Mouse (Mus musculus) embryonic facial prominence, embryonic 14.5 days (tissue): ENCODE results near the gene Tmem86a. TPM values are rescaled to one million over a fixed set of nuclear protein-coding genes. Genes with fewer than 3 reads are reported as not detected.

ENCODE experiments used
- ATAC-seq: fragments of 200-750 bp; cut with Nextera tagmentation; 2 replicates; pipeline ENCODE4 v1.8.0; 2017; ENCODE audit warnings: low read depth, moderate number of reproducible peaks, moderate TSS enrichment
- DNase-seq: peaks from one replicate; pipeline ENCODE4 v3.0.0-alpha.2; 2015; ENCODE audit warnings: low spot score
- H3K27ac ChIP-seq: fragments of 300-500 bp; sonication (generic); replicated peaks from 2 replicates; pipeline ENCODE4 v1.5.1; 2014; ENCODE audit warnings: low read depth, mild to moderate bottlenecking, low read length, moderate library complexity
- H3K27me3 ChIP-seq: fragments of 300-500 bp; sonication (generic); replicated peaks from 2 replicates; pipeline ENCODE4 v1.6.1; 2014; ENCODE audit warnings: low read length; ENCODE audit not compliant: control insufficient read depth, insufficient read depth
- H3K36me3 ChIP-seq: fragments of 300-500 bp; sonication (generic); 2 replicates; pipeline ENCODE4 v1.6.1; 2014; ENCODE audit warnings: low read length, mixed read lengths; ENCODE audit not compliant: control insufficient read depth, insufficient read depth
- H3K4me1 ChIP-seq: fragments of 300-500 bp; sonication (generic); 2 replicates; pipeline ENCODE4 v1.6.1; 2014; ENCODE audit warnings: antibody characterized with exemption, low read length; ENCODE audit not compliant: control insufficient read depth, insufficient read depth
- H3K4me2 ChIP-seq: fragments of 300-500 bp; sonication (generic); 2 replicates; pipeline ENCODE4 v1.6.1; 2014; ENCODE audit warnings: low read depth, mild to moderate bottlenecking, low read length, moderate library complexity, mixed read lengths
- H3K4me3 ChIP-seq: fragments of 300-500 bp; sonication (generic); 2 replicates; pipeline ENCODE4 v1.5.1; 2014; ENCODE audit warnings: low read depth, mild to moderate bottlenecking, low read length
- H3K9ac ChIP-seq: fragments of 300-500 bp; sonication (generic); 2 replicates; pipeline ENCODE4 v1.6.1; 2014; ENCODE audit warnings: low read depth, mild to moderate bottlenecking, low read length, moderate library complexity, mixed read lengths
- H3K9me3 ChIP-seq: fragments of 300-500 bp; sonication (generic); 2 replicates; pipeline ENCODE4 v1.6.1; 2016; ENCODE audit warnings: low read length; ENCODE audit not compliant: control insufficient read depth
- WGBS: fragments of 180-500 bp; shearing (Covaris S2); extraction: QIAGEN DNeasy Blood & Tissue Kit; methylation state at CpG from one replicate; pipeline ENCODE4 v1.1.7; 2014; 5-methylcytosine and 5-hydroxymethylcytosine counted together
- polyA plus RNA-seq: library from polyadenylated mRNA; unstranded; fragments of >200 nt; fragmentation: Nextera tagmentation; extraction: Ambion mirVana; gene quantifications from 2 replicates; pipeline ENCODE4 v1.2.1, GENCODE M21; 2014

Tmem86a gene
- polyA plus RNA-seq, 1 experiment from 2014 or later, result 19.6 TPM

DNA sequence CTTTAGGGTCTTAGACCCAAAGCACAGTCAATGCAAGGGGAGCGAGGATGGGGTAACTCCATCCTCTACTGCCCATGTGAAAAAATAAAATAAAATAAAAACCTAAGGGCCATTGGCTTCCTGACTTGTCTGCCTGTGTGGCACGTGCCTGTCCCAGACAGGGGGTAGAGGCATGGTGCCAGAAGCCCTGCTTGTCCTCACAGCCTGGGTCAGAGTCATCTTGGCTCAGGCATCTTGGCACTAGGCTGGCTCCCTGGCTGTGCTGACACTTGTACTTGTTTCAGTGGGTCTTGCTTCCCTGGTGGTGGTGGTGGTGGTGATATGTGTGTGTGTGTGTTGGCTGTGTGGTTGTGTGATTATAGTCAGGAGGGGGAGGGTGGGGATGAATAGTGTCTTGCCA is 4.3 kb downstream of the Tmem86a start:
- Histone ChIP-seq H3K9ac (no peak overlapping the region), H3K4me3 (no peak overlapping the region), H3K4me1 (peaks cover 13% of the 10 kb centered on the region), H3K4me2 (no peak overlapping the region), H3K9me3 (no peaks in the 10 kb centered on the region), H3K36me3 (peaks cover 5% of the 10 kb centered on the region; the same call in 1 of the 2 replicates), H3K27me3 (no peaks in the 10 kb centered on the region), H3K27ac (no peak overlapping the region)
- WGBS, result 68% methylated on average over 2 of the region's 2 CpGs
- DNase-seq (no peak), ATAC-seq (no peak)

DNA sequence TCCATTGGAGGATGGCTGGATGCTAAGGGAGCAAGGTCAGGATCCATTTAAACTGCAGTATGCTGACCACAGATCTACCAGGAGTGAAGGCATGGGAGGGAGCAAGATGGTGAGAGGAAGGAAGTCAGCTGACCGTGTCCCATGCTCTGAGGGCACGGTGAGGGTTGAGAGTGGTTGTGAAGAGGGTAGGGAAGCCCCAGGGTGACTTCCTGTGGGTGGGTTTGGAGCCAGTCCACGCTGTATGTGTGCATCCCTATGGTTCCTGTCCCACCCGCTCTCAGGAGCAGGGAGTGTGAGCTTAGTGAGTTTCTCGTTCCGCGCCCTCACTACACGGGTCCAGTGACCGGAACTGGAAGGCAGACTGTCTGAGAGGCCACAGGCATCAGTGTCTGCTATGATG is 5.3 kb downstream of the Tmem86a start:
- Histone ChIP-seq H3K36me3 (peaks cover 5% of the 10 kb centered on the region; the same call in 1 of the 2 replicates), H3K4me3 (no peak overlapping the region), H3K27ac (no peak overlapping the region), H3K4me2 (no peak overlapping the region), H3K9ac (no peak overlapping the region), H3K9me3 (no peaks in the 10 kb centered on the region), H3K27me3 (no peaks in the 10 kb centered on the region), H3K4me1 (peaks cover 13% of the 10 kb centered on the region)
- no peak for ATAC-seq
- DNase-seq, result no peak
- WGBS, result 68% methylated on average over 9 of the region's 9 CpGs

DNA sequence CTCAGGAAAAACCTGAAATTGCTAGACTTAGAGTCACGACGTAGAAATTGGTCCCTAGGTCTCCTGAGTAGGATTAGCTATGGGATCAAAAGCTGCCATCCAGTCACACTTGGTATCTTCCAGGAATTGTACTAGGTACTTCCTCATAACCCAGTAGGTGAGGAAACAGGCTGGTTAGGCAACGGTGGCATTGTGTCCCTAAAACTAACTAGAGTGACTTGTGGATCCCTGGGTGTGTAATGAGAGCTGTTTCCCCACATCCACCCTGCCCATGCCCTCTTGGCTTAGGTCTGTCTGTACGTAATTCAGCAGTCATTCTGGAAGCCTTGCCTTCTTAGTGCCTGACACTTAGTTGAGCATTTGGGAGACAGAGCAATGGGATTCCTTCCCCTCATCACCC is 5.9 kb downstream of the Tmem86a start:
- no peak overlapping the region for H3K9ac ChIP-seq
- DNase-seq, result no peak
- no peak overlapping the region for H3K4me2 ChIP-seq
- 86% methylated on average over 4 of the region's 4 CpGs for WGBS
- no peak overlapping the region for H3K4me3 ChIP-seq
- H3K9me3 ChIP-seq, result no peaks in the 10 kb centered on the region
- no peak for ATAC-seq
- peaks cover 10% of the 10 kb centered on the region for H3K4me1 ChIP-seq
- no peaks in the 10 kb centered on the region for H3K27me3 ChIP-seq
- no peak overlapping the region for H3K27ac ChIP-seq
- H3K36me3 ChIP-seq, result peaks cover 5% of the 10 kb centered on the region; the same call in 1 of the 2 replicates

DNA sequence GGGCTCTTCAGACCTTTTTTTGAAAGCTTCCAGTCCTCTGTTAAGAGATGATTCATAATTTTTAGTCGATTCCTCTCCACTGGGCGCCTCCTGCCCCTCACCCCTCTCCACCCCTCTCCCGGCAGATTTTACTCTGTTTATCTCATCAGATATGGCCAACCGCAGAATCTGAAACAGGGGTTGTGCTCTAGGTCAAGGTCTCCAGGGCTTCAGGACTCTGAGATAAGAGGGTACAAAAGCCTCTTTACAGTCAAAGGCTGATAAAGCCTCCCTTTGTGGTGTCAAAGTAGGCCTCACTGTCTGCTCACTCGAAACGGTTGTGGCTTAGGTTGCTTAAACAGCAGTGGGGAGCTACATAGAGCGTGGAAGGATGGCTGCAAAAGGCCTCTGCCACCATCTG is 8.9 kb downstream of the Tmem86a start:
- H3K27me3 ChIP-seq, result no peaks in the 10 kb centered on the region
- no peak overlapping the region for H3K9ac ChIP-seq
- WGBS, result 74% methylated on average over 7 of the region's 7 CpGs
- H3K27ac ChIP-seq, result no peak overlapping the region
- H3K4me3 ChIP-seq, result no peak overlapping the region
- DNase-seq, result no peak
- ATAC-seq, result no peak
- no peaks in the 10 kb centered on the region for H3K4me1 ChIP-seq
- H3K9me3 ChIP-seq, result no peaks in the 10 kb centered on the region
- H3K36me3 ChIP-seq, result no peaks in the 10 kb centered on the region
- H3K4me2 ChIP-seq, result no peak overlapping the region

DNA sequence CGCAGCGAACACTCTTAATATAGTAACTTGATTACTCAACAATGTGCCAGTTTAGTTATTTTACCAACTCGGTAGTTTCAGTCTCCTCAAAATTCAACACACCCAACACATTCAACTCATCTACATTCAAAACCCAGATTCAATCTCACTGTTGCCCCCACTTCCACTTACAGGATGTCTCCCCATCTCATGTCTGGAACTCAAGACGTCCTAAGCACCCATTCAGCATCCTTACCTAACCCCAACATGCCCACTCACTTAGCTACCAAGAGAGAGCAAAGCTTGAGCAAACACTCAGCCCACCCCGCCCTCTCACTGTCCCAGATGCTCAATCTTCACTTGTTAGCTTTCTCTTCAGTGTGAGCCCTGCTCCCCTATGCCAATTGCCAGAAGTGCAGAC is 11.2 kb downstream of the Tmem86a start:
- Histone ChIP-seq H3K9ac (no peak overlapping the region), H3K4me2 (no peak overlapping the region), H3K36me3 (no peaks in the 10 kb centered on the region), H3K4me1 (no peaks in the 10 kb centered on the region), H3K27me3 (no peaks in the 10 kb centered on the region), H3K27ac (no peak overlapping the region), H3K9me3 (no peaks in the 10 kb centered on the region), H3K4me3 (no peak overlapping the region)
- DNase-seq (no peak), ATAC-seq (no peak)
- 82% methylated on average over 5 of the region's 5 CpGs for WGBS

DNA sequence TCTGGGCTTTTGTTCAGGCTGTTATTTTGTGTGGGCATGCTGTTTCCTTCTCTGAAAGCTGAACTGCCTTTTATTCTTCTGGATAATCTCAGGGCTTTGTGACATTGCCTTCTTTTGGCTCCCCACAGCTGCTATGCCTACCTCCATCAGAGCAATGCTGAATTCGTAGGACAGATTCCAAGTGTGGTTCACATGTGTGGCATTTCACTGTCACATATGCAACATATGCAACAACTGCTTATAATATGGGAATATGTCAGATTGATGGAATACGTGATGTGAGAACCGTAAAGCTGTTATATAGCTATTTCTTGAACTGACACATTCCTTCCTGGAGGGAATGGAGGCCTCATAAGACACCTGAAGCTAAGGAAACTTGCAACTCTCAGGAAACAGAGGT is 16.5 kb downstream of the Tmem86a start:
- ATAC-seq (no peak), DNase-seq (no peak)
- no peaks in the 10 kb centered on the region for H3K27me3 ChIP-seq
- H3K4me1 ChIP-seq, result no peaks in the 10 kb centered on the region
- no peak overlapping the region for H3K4me3 ChIP-seq
- H3K36me3 ChIP-seq, result no peaks in the 10 kb centered on the region
- no peak overlapping the region for H3K9ac ChIP-seq
- no peak overlapping the region for H3K27ac ChIP-seq
- no peak overlapping the region for H3K4me2 ChIP-seq
- WGBS, result 68% methylated on average over 3 of the region's 3 CpGs
- H3K9me3 ChIP-seq, result no peaks in the 10 kb centered on the region

DNA sequence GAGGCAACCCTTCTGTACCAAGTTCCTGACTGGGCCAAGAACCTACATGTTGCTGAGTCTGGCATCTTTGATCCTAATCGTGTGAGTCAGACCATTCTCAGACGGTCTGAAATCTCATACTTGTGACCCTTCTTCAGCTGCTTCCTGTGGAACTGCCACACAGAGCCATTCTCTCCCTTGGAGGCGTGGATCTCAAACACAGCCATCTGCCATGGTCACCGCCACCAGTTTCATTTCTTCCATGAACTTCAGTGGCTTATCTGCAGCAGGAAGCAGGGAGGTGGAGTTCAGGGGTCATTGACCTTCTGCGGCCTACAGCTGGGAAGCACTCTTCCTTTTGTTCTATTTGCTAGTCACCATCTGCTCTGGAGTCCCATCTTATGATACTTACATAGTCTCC is 17.5 kb downstream of the Tmem86a start:
- H3K9me3 ChIP-seq, result no peaks in the 10 kb centered on the region
- no peak for ATAC-seq
- no peak overlapping the region for H3K4me3 ChIP-seq
- H3K27me3 ChIP-seq, result no peaks in the 10 kb centered on the region
- no peaks in the 10 kb centered on the region; the same call in 1 of the 2 replicates for H3K4me1 ChIP-seq
- WGBS, result 46% methylated on average over 5 of the region's 5 CpGs
- H3K27ac ChIP-seq, result no peak overlapping the region
- H3K4me2 ChIP-seq, result no peak overlapping the region
- no peak overlapping the region for H3K9ac ChIP-seq
- DNase-seq, result no peak
- no peaks in the 10 kb centered on the region for H3K36me3 ChIP-seq

DNA sequence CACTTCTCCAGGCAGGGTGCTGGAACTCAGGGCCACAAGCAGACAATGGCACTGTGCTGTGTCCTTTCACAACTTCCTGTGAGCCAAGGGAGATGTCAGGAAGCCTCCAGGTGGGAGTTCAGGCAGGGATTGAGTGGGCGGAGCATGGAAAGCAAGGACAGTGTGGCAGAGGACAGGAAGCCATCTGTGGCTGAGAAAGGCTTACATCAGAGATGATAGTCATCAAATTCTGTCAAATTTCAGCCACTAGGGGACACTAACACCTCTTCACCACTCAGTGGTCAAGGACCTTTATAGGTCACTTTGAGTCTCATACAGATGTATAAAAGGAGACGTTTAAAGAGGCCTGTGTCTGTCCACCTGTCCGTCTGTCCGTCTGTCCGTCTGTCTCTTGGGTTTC is 22.1 kb downstream of the Tmem86a start:
- DNase-seq, result no peak
- no peak overlapping the region for H3K27ac ChIP-seq
- no peak for ATAC-seq
- no peaks in the 10 kb centered on the region for H3K36me3 ChIP-seq
- no peak overlapping the region for H3K4me2 ChIP-seq
- peaks cover 10% of the 10 kb centered on the region for H3K4me1 ChIP-seq
- H3K9ac ChIP-seq, result no peak overlapping the region
- H3K4me3 ChIP-seq, result no peak overlapping the region
- H3K27me3 ChIP-seq, result no peaks in the 10 kb centered on the region
- 56% methylated on average over 5 of the region's 5 CpGs for WGBS
- H3K9me3 ChIP-seq, result no peaks in the 10 kb centered on the region

DNA sequence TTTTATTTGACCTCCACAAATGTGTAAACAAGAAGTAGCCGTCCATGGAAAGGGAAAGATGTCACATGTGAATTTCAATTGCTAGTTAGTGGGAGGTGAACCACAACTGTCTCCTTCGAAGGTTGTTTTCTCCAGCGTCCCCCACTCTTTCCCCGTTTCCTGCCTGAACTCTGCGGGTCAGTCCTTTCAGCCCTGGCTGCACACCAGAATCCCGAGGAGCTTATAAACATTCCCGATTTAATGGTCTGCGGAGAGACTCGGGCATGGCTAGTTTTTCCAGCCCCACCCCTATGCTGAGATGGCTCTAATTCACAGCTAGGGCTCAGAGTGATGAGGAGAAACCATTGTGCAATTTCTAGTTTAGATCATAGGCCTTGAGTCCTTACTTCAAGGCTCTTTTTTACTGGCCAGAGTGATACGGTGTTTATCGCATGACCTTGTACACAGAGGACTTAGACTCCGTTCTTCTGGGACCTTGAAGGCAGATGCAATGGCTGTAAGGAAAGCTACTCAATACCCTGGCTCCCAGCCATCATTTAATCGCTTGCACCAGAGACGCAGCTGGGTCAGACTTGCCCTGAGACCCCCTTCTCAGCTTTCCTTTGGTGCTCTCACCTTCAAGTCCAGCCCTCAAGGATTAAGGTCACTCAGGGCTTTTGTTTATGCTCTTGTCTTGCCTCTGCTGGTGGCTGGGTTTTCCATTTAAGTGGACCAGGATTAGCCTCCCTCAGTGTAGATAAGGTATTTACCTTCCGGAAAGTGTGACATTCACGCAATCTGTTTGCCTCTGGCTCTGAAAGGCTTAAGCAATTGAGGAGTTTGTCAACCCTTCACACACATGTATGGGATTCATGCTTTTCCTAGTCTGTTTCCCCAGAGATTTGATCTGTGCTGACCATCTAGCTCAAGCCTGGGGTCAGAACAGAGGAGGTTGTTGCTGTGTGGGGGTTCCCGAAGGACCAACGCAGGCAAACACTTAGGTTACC is 23.4 kb downstream of the Tmem86a start:
- H3K27me3 ChIP-seq, result no peaks in the 10 kb centered on the region
- H3K9ac ChIP-seq, result no peak overlapping the region
- H3K27ac ChIP-seq, result no peak overlapping the region
- 42% methylated on average over 18 of the region's 18 CpGs for WGBS
- no peak overlapping the region for H3K4me3 ChIP-seq
- DNase-seq (peak; percentile 20), ATAC-seq (no peak; the same call in 1 of the 2 replicates)
- H3K9me3 ChIP-seq, result no peaks in the 10 kb centered on the region
- H3K36me3 ChIP-seq, result no peaks in the 10 kb centered on the region
- no peak overlapping the region for H3K4me2 ChIP-seq
- peaks cover 10% of the 10 kb centered on the region for H3K4me1 ChIP-seq
